Mouse (Mus musculus) heart, adult 9 months (tissue): Measurements from ENCODE around the gene Copz1.

Source experiments
- DNase-seq, 2 experiments: peaks; one replicate each; pipeline ENCODE4 v3.0.0; 2022; ENCODE audit warnings: low spot score in 2 of 2

The Copz1 gene

DNA sequence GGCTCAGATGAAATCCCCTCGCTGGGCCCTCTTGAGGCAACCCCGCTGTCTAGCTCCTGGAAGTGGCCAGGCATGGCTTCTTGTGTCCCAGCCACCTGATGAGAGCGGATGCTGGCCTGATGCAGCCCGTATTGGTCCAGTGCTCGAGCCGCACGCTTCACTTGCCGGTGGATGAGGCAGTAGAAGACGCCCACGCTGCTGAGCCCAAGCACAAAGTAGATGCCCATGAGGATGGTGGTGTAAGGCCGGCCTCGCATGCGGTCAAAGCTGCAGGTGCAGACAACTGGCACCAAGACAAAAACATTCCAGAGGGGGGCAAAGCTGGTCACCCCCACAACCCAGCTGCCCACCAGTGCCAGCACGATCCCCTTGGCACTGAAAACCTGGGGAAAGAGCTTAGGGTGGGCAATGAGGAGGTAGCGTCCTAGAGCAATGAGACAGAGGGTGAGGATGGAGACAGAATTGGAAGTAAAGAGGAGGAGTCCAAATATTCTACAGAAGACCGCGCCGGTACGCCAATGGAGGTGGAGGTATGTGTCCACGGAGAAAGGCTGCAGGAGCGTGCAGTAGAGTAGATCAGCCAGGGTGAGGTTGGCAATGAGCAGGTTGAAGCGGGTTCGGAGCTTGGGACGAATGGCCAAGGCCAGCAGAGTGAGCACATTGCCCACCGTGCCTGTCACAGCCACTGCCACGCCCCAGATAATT lies 36.5 kb downstream of the Copz1 start:
- no peak for DNase-seq

GRCm38 (mm10) chr15:103310365-103310910 lies 37.9 kb downstream of the Copz1 start, which contains the start of gene Gpr84:
Gpr84 (minus strand) TSS chr15:103310612.
- DNase-seq, result no peak

DNA sequence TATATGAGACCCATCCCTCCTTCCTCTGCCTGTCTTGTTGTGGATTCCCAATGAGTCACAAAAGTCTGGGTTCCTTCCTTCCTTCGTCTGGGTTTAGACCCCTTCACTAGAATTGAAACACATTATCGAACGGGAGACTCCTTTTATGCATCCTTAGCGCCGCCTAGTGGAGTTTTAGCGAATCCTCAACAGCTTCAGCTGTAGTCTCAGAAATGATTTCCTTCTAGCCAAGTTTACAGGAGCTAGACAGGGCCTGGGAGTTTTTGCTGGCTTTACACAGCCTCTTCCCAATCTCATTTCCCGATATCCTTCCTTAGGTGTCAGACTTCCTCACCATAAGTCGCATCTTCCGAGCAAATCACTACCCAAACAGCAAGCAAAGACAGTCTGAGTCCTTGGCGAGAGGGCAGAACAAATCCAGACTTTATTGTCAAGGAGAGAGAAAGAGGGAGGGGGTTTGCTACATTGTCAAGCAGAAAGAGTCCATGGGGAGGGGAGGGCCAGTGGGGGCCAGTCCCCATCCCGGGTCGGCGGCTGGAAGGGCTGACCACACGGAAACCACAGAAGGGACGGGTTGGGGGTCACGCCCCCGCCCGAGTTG lies 41.1 kb downstream of the Copz1 start:
- DNase-seq, result peak in 1 of 2 experiments; percentile 53

DNA sequence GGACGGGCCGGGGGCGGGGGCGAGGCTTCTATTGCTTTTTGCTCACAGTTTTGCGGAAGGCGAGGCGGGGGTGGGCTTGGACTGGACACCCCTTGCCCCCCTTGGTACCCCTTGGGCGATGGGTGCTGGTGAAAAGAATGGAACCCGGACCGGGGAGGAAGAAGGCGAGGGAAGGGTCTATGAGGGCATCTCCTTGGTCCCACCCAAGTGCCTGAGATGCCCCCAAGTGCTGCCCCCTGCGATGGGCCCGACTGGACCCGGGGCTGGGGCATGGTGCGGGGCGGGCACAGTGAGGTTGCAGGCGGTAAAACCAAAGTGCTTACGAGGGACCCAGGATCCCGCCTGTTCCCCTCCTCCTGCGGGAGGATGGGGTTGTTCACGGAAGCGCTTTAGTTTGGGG lies 41.7 kb downstream of the Copz1 start:
- no peak for DNase-seq

- peak in 1 of 2 experiments; percentile 74 for DNase-seq
These were observed 42.5 kb downstream of the Copz1 start for GRCm38 (mm10) chr15:103315011-103315502.

GRCm38 (mm10) chr15:103315979-103316776 lies 43.7 kb downstream of the Copz1 start:
- peak; percentile 87 to 90 for DNase-seq

- peak in 1 of 2 experiments; percentile 70 for DNase-seq
These were observed 44.6 kb downstream of the Copz1 start for GRCm38 (mm10) chr15:103317120-103317519.

- no peak for DNase-seq
These were observed 45.2 kb downstream of the Copz1 start for GRCm38 (mm10) chr15:103317731-103318130.

GRCm38 (mm10) chr15:103318201-103318816 lies 45.8 kb downstream of the Copz1 start:
- DNase-seq, result peak; percentile 65 to 78

- DNase-seq, result no peak
These were observed 48.6 kb downstream of the Copz1 start for GRCm38 (mm10) chr15:103321076-103321475.

- DNase-seq, result no peak
These were observed 49.9 kb downstream of the Copz1 start for GRCm38 (mm10) chr15:103322396-103322795.

GRCm38 (mm10) chr15:103323070-103323454 lies 50.5 kb downstream of the Copz1 start:
- no peak for DNase-seq

- peak; percentile 88 to 90 for DNase-seq
These were observed 51.1 kb downstream of the Copz1 start for GRCm38 (mm10) chr15:103323455-103324247.

DNA sequence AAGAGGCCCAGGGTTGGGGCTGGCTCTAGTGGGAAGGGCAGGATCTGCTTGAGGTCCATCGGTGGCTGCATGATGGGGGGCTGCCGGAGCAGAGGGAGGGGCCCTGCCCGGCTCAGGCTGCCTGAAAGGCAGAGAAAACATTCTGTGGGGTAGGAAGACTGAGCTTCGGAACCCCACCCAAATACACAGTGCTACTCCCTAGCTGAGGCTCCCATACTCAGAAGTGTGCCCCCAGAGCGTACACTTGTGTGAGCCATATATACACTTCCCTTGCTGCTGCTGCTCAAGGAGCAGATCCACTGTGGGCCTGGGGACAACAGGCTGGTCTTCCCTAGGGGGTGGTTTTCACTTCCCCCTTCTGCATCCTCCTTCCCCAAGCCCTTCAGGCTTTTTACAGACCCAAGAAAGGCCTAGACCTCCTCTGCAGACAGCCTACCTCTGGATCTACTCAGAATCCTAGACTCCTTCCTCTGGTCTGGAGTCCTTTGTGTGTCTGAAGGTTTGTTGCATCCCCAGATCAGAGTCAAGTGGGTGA lies 60.6 kb downstream of the Copz1 start:
- no peak for DNase-seq

GRCm38 (mm10) chr15:103333738-103334137 lies 61.2 kb downstream of the Copz1 start:
- DNase-seq, result peak in 1 of 2 experiments; percentile 63

DNA sequence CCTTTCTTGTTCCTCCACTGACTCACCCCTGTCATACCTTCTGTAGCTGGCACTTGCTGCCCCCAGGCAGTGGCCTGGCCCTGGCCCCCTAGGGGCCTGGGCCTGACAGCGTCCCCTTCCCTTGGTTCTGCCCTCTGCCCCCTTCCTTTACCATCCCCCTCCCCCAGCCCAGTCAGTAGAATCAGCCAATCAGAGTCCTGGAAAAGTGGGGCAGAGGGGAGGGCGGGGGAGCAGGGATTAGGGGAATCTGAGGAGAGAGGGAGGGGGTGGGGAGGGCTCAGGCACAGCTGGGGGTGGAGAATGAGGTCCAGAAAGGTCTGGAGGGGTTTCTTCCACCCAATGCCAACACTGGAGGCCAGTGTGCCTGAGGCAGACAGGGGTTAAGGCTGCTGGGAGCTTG lies 61.7 kb downstream of the Copz1 start:
- no peak for DNase-seq

DNA sequence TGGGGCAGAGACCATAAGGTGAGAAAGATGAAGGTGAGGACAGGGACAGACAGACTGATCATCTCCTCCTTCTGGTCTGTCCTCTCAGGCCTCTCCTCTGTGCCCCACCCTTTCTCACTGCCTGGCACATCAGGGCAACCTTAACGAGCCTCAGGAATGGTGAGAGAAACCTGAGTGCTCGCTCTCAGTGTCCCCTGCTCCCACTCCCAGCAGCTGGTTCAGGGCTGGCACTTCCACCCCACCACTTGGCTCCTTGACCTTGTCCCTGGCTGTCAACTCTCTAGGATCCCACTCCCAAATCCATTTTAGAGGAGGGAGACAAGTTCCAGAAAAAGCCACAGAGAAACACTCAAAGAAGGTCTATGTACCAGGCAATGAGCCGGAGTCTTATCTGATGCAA lies 62.5 kb downstream of the Copz1 start:
- DNase-seq, result no peak

GRCm38 (mm10) chr15:103335488-103336235 lies 63.1 kb downstream of the Copz1 start:
- no peak for DNase-seq

GRCm38 (mm10) chr15:103336996-103337667 lies 64.6 kb downstream of the Copz1 start:
- no peak for DNase-seq
